Mouse (Mus musculus): ENCODE data around the gene Junb.

Gene Junb

DNA sequence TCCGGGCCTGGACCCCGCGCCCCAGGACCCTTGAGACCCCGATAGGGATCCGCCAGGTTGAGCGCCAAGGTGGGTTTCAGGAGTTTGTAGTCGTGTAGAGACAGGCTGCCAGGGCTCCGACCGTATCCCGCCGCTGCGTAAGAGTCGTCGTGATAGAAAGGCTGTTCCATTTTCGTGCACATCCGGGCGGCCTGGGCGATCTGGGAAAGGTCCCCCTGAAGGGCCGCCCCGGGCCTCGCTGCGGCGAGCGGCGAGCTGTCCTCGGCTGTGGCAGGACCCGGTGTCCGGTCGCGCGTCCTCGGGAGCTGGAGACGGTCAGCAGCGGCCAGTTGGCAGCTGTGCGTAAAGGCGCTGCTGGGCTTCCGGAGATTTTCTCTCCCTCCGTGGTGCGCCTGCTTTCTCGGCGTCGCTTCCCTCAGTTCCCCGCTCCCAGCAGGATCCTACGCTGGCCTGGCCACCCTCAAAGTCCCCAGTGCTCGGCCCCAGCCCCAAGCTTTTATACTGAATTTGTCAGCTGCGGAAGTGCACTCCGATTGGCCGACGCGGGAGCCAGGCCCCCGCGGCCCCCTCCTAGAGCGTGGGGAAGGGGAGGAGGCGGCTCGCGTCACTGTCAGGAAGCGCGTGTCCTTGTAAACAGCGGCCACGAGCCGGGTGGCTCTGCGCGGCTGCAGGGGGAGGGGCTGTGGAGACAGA is at the start of gene Junb:
Gene Junb (minus strand): TSS at position 471 of the 693 bp plus-strand sequence.
- DNase-seq (ENCODE audit: low spot score in 2 of 2), result peak; percentile 97 to 98

DNA sequence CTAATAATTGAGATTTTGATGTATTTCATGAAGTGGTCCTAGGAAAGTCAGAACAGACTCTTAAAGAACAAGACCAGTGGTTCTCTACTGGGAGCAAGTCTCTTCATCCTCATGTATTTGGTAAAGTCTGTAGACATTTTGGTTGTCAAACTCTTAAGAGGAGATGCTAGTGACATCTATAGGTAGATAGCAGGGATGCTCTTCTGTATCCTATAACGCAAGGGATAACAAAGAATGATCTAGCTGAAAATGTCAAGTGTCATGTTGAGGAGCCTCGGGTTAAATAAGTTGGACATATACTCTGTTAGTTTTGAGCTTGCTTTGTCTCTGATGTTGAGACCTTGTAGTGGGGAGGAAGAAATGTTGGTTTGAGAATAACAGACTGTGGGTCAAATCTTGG is 49.4 kb upstream of the Junb start:
- DNase-seq (ENCODE audit: low spot score in 2 of 2), result no peak

DNA sequence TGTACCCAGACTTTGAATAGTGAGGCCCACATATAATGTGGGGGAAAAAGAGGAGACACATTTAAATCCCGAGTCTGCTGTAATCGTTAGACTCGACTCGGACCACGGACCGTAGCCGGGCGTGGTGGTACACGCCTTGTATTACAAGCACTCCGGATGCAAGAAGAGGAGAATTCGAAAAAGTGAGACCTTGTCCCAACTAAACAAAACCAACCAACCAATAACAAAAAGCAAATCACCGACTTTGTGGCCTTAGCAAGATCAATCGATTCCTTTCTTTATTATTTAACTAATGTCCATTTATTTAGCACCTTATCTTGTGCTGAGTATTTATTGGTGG is 49.0 kb upstream of the Junb start:
- DNase-seq (ENCODE audit: low spot score in 2 of 2), result no peak

DNA sequence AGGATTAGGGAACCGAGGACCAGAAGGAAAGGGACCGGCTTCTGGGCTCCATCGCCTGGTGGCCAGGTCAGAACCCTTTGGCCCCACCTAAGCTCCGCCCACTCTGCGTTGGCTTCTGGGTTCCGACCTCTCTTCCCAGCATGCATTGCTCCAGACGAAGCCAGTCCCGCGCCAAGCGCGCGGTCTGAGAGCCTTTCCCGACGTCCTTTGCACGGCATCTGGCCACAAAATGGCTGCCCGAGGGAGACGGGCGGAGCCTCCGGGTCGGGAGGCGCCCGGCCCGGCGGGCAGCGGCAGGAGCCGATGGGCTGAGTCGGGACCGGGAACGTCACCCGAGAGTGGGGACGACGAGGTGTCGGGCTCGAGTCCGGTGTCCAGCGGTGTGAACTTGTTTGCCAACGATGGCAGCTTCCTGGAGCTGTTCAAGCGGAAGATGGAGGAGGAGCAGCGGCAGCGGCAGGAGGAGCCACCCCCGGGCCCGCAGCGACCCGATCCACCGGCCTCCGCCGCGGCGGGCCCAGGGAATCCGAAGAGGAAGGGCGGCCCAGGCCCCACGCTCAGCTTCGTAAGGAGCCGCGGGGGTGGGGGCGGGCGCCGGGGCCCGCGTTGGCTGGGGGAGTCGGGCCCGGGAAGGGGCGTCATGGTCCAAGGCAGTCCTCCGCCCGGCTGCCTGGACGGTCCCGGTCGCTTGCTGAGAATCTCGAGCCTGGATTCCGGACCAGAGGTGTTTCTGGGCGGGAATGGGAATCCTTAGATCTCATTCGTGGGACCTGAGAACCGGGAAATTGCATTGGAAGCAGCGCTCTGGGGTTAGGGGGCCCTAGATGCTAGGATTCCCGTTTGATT is 48.4 kb upstream of the Junb start, which contains the start of gene Trir:
Gene Trir (plus strand): TSS at position 154 of the 846 bp plus-strand sequence.
- peak; percentile 94 to 95 for DNase-seq (ENCODE audit: low spot score in 2 of 2)

GRCm38 (mm10) chr8:85025098-85025932 is 46.8 kb upstream of the Junb start, which contains the start of gene Asna1:
Gene Asna1, minus strand, starts transcription at chr8:85025281.
- peak; percentile 86 to 87 for DNase-seq (ENCODE audit: low spot score in 2 of 2)

GRCm38 (mm10) chr8:85023846-85024245 is 45.3 kb upstream of the Junb start:
- no peak for DNase-seq (ENCODE audit: low spot score in 2 of 2)

DNA sequence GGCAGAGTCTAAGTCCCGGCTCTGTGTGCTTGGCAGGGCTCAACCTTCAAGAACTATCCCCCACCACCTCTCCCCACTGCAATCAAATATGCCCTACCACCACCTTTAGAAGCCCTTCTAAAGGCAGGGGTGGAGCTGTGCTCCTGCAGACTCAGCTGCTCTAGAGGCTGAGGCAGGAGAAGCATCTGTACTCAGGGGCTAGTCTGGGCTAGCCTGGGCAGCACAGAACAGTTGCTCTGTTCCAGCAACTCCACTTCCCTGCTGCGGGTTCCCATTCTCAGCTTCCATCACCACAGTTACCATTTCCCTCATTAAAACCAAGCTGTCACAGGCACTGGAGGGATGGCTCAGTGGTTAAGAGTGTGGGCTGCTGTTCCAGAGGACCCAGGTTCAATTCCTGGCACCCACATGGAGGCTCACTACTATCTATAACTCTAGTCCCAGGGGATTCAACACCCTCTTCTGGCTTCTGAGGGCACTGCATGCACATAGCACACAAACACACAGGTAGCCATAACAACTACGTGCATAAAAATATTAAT is 43.1 kb upstream of the Junb start:
- DNase-seq (ENCODE audit: low spot score in 2 of 2), result no peak

GRCm38 (mm10) chr8:85017209-85017608 is 38.7 kb upstream of the Junb start:
- DNase-seq (ENCODE audit: low spot score in 2 of 2), result no peak

- DNase-seq (ENCODE audit: low spot score in 2 of 2), result no peak
Measured at GRCm38 (mm10) chr8:85016724-85017123, 38.2 kb upstream of the Junb start.

DNA sequence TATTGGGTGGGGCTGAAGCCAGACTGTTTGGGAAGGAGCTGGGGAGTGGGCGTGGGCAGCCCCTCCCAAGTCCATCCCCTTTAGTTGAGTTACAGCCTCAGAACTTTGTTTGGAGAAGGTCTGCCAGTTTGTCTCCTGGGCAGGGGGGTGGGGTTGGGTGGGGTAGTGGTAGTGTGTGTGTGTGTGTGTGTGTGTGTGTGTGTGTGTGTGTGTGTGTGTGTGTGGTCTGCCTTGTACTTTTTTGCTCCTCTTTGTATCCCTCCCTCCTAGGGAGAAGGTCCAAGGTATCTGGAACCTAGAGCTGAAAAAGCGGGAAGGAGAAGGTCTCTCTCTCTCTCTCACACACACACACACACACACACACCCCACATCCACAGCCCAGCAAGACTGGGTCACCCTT is 35.9 kb upstream of the Junb start, which contains the start of gene Best2:
Gene Best2 (minus strand): TSS at position 101 of the 400 bp plus-strand sequence.
- no peak for DNase-seq (ENCODE audit: low spot score in 2 of 2)

- DNase-seq (ENCODE audit: low spot score in 2 of 2), result peak; percentile 56 to 71
Measured at GRCm38 (mm10) chr8:85013230-85013840, 34.8 kb upstream of the Junb start.

DNA sequence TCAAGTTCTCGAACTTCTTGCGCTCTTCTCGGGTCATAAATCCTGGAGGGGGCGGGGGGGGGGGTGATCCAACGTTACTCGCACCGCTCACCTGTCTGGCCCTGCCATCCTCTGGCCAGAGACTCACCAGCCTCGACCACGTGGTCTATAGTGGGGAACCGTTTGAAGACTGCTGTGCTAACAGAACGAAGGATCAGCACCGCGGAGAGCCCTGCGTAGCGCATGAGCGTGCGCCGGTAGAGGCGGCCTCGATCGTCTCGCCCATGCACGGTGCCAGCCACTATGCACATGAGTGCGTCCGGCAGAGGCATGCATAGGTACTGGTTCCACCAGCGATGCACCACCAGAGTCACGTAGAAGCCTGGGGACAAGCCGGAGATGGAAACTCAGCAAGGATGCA is 32.7 kb upstream of the Junb start:
- DNase-seq (ENCODE audit: low spot score in 2 of 2), result no peak

DNA sequence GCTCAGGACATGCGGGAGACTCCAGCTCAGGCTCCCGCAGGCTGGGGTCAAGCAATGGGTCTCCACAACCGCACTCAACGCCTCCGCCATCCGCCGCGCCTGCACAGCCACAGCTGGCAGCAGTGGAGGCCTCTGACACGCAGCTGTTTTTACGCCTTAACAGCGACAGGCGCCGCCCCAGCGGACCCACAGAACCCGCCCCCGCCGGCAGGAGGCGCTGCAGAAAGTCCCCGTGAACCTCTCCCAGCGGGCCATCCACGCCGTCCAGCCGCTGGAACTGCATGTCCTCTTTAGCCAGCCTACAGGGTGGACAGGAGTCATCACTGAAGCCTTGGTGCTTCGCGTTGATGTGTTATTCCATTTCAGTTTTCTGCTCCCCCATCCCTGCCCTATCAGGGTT is 29.2 kb upstream of the Junb start:
- DNase-seq (ENCODE audit: low spot score in 2 of 2), result peak; percentile 30 to 44

GRCm38 (mm10) chr8:84997649-84998295 is 19.3 kb upstream of the Junb start:
- DNase-seq (ENCODE audit: low spot score in 2 of 2), result peak; percentile 82 to 92

DNA sequence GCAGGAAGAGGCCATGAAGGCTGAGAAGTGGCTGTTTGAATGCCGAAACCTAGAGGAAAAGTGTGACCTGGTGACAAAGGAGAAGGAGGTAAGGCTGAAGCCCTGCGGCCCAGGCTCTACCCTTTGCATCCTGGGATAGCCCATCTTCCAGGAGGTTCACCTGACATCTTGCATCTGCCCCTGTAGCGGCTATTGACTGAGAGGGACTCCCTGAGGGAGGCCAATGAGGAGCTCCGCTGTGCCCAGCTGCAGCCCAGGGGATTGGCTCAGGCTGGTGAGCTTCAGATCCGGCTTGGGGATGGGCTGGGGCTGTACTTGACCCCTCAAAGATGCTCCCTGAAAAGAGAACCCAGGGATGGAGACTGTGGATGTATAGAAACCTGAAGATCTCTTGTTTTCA is 18.5 kb upstream of the Junb start:
- DNase-seq (ENCODE audit: low spot score in 2 of 2), result no peak

DNA sequence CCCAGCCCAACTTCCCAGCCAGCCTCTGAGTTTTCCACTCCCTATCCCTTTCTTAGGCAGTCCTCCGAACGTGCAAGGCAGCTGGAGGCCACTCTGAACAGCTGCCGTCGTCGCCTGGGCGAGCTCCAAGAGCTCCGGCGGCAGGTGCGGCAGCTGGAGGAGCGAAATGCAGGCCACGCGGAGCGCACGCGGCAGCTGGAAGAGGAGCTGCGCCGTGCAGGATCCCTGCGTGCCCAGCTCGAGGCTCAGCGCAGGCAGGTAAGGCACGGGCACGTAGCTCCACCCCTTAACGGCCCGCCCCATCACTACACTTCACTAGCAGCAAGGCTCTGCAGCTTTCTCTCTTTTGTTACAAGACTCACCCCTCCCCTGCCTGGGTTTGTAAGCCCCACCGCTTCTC is 17.2 kb upstream of the Junb start:
- DNase-seq (ENCODE audit: low spot score in 2 of 2), result no peak

DNA sequence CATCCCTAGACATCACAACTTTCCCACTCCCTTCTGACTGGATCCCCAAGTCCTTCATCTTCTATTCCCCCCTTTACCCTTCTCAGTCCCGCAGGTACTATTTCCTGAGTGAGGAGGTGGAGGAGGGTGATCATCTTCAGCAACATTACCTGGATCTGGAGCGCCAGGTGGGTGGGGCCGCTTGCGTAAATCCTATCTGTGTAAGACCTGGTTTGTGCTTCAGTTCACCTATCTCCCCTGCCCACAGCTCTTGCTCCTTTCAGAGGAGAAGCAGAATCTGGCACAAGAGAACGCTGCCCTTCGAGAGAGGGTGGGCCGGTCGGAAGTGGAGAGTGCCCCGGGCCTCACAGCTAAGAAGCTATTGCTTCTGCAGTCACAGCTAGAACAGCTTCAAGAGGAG is 15.9 kb upstream of the Junb start:
- DNase-seq (ENCODE audit: low spot score in 2 of 2), result no peak

GRCm38 (mm10) chr8:84990836-84991235 is 12.3 kb upstream of the Junb start:
- DNase-seq (ENCODE audit: low spot score in 2 of 2), result peak in 1 of 2 experiments; percentile 62

DNA sequence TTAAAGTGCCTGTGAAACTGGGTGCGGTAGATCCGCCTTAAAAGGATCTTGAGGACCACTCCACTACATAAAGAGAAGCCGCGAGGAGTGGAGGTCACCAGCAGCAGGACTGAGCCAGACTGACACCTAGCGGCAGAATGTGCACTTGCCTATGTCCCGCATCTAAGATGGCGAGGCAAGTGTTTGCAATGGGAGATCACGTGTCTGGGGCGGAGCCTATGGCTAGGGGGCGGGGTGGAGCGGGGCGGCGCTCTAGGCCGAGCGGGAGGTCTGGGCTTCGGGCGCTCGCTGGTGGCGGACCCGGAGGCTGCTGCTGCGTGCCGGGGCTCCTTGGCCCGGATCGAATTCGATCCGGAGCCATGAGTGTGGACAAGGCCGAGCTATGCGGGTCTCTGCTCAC is 11.8 kb upstream of the Junb start, which contains the start of gene Hook2:
Gene Hook2 (plus strand): TSS at position 255 of the 400 bp plus-strand sequence.
- DNase-seq (ENCODE audit: low spot score in 2 of 2), result peak; percentile 98

DNA sequence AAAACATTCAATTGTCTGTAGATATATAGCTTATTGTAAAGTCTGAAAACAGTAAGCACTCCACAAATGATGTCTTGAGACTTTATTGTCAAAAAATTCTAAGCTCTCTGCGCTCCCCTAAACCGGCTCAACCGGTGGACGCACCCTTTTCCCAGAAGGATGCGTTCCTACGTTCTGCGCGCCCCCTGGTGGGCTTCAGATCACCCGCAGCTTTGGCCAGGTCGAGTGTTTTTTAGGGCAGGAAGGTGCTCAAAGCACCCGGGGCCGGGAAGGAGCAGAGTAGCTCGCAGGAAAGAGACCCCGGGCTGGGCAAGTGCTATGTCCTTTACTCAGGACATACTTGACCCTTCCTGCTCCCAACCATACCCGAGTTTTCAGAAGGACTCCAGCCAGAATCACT is 11.3 kb upstream of the Junb start:
- peak; percentile 88 to 91 for DNase-seq (ENCODE audit: low spot score in 2 of 2)

DNA sequence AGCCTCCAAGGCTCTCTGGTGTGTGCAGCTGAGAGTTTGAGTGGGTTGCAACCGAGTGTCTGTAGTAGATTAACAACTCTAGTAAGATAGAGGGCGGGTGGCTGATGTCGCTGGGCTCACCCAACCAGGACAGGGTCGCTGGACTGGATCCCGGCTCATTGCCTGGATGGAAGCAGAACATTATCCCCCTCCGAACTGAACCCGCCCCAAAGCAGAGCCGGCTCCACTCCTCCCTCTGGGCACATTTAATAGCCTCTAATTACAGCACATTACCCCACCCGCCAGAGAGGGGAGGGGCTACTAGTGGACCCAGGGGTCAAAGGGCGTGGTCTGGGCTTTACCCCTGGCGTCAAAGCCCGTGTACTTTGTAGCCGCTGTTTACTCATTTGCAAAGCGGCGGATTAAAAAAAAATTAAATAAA is 10.8 kb upstream of the Junb start:
- DNase-seq (ENCODE audit: low spot score in 2 of 2), result peak; percentile 35 to 37
